Mouse (Mus musculus): ENCODE results near the gene Slc22a17.
A peak's percentile ranks its signal among the peaks of the same experiment; 100 is the strongest.

The Slc22a17 gene

DNA sequence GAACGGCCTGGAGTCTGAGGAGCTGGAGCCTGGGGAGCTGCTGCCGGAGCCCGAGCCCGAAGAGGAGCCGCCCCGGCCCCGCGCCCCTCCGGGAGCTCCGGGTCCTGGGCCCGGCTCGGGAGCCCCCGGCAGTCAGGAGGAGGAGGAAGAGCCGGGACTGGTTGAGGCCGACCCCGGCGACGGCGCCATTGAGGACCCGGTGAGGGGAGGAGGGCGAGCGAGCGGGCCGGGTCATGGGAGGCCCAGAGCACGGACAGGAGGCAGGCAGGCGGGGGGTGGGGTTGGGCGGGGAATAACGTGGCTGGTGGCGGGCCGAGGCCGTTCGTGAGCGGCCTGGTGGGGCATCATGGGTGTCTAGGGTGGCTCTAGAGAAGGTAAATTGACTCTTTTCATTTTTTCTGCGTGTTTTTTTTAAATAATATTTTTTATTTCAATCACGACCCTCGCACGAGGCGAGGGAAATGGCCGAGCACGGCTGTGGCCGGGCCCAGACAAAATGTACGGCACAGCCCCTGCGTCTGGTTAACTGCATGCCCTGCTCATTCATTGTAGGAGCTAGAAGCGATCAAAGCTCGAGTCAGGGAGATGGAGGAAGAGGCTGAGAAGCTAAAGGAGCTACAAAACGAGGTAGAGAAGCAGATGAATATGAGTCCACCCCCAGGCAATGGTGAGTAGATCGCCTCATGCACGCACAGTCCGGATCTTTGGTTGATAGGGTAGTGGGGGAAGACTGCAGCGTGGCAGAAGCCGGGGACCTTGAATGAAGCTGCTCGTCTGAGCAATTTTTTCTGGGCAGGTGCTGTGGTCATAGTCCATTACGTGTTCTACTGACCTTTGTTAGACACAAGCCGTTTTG, 18.4 kb downstream of the Slc22a17 start:
- DNase-seq = peak in 1 of 2 experiments; percentile 20

DNA sequence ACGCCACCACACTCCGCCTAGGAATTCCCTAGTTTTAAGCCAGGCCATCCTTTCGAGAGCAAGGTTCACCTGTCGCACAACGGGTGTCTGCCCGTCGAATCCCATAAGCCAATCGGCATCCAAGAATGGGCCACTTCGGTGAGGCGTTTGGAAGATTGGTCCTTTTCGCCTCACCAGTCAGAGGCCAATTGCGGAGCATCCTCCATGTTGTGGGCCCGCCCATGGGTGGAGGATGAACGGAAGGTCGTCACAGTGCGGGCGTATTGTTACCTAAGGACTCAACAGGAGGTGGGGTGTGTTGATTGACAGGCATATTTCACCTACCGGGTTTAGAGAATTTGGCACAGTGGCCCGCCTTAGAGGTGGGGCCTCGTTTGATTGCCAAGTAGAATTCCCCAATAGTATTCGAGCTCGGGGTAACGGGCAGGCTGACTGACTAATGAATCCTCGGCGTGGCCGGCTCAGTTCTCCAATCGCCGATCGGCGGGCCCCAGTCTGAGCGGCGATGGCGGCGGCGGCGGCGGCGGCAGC, 19.2 kb downstream of the Slc22a17 start:
- DNase-seq = peak; percentile 95 to 97

- no peak for DNase-seq
These were observed 20.7 kb downstream of the Slc22a17 start, which contains the start of gene Pabpn1 for GRCm38 (mm10) chr14:54892200-54892599. TSS of gene Pabpn1 (plus strand) at chr14:54892500.

DNA sequence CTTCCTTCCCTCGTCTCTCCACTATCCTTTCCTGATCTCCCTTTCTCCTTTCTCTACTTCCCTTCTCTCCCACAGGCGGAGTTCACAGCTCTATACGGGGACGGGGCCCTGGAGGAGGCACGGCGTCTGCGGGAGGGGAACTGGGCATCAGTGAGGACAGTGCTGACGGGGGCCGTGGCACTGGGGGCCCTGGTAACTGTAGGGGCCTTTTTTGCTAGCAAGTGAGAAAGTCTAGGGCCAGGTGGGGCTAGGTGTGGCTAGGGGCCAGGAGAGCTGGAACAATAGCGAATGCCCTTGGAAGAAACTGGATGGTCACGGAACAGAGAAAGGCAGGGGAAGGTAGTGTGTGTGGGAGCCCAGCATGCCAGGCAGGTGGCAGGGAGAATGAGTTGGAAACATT, 27.6 kb downstream of the Slc22a17 start:
- DNase-seq = no peak

- DNase-seq = no peak
These were observed 28.8 kb downstream of the Slc22a17 start for GRCm38 (mm10) chr14:54884022-54884712.

- peak; percentile 33 to 42 for DNase-seq
These were observed 29.5 kb downstream of the Slc22a17 start, which contains the start of the genes Bcl2l2 and Gm20521 for GRCm38 (mm10) chr14:54883154-54884021. TSS of gene Bcl2l2 (plus strand) at chr14:54883377. TSS of gene Gm20521 (plus strand) at chr14:54883441.

GRCm38 (mm10) chr14:54877048-54877715, 35.8 kb downstream of the Slc22a17 start, which contains the start of gene Ppp1r3e:
TSS of gene Ppp1r3e (minus strand) at chr14:54877550.
- DNase-seq = peak; percentile 63 to 65

- peak; percentile 76 to 87 for DNase-seq
These were observed 36.3 kb downstream of the Slc22a17 start for GRCm38 (mm10) chr14:54876539-54877047.

DNA sequence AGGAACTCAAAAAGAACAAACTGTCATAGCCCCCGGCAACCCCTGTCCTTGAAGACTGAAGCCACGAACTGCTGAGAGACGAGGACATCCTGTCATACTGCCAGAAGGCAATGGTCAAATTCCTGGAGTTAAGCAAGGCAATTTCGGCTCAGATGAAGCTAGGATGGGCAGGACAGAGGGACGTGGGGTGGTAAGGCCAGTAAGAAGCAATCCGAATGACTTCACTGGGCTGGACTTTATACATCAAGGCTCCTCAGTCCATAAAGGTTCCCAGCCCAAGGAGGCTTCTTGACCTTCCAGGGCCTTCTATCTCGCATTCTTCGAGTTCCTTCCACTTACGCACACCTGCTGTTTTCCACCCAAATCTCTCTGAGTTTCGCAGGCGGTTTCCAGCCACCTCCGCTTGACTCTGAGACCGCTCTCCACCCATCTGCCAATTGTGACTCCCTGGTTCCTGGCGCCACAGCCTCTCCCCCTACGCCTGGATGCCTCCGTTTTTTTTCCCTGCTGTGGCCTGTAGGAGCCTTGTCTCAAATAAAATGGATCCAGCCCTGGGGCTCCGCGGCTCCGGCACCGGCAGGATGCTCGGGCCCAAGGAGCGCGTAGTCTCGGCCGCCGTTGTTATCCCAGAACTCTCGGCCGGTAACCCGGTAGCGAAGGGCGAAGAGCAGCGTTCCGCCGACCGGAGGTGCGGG, 36.9 kb downstream of the Slc22a17 start:
- DNase-seq = no peak

DNA sequence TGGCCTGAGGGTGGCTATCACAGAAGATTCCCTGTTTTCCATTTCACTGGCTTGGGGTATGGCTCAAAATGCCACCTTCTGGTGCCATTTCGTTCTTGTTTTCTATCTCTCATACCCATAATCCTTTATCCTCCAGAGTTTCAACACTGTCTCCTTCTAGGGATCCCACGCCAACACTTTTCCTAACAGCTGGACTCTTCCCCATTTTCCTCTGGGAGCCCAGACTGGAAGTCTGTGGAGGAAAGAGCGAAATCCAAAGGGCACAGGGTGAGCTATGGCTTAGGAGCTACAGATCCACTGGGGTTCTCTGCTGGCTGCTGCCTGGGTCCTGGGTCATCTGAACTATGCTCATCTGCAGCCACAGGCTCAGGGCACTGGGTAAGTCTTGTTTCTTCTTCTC, 38.8 kb downstream of the Slc22a17 start:
- DNase-seq = no peak

GRCm38 (mm10) chr14:54870861-54871260, 42.1 kb downstream of the Slc22a17 start, which contains the start of gene Homez:
TSS of gene Homez (minus strand) at chr14:54870961.
- no peak for DNase-seq

GRCm38 (mm10) chr14:54868026-54868425, 44.9 kb downstream of the Slc22a17 start:
- DNase-seq = no peak

DNA sequence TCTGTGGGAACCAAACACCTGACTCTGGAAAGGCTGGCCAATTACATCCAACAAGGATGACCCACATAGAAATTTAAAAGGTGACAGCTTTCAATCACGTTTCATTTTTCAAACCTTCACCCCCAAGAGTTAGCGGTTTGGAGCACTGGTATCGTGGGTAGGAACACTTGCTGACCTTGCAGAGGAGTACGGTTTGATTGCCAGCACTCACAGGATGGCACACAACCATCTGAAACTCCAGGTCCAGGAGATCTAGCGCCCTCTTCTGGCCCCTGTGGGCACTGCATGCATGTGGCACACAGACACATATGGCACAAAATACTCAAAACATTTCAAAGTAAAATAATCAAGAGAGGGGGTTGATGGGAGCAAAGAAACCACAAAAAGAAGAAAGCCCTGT, 46.0 kb downstream of the Slc22a17 start:
- peak; percentile 42 to 50 for DNase-seq

DNA sequence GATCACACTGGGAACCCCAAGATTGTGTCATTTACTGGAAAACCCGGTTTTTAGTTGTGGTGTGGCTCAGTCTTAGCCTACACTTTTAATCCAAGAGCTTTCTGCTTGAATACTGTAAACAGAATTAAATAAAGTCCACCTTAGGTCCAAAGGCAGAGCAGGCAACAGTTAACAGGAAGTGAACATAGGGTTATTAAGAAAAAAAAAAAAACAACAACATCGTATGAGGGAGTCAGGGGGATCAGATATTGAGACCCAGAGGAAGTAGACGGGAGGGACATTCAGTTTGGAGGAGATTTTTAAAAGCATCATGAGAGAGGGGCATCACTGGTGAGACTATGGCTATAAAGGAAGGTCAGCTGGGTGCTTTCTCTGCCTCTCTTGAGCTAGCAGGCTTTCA, 46.7 kb downstream of the Slc22a17 start:
- DNase-seq = no peak

GRCm38 (mm10) chr14:54865626-54866025, 47.3 kb downstream of the Slc22a17 start:
- DNase-seq = no peak

- DNase-seq = peak in 1 of 2 experiments; percentile 23
These were observed 48.5 kb downstream of the Slc22a17 start for GRCm38 (mm10) chr14:54864313-54865036.

- peak; percentile 80 to 84 for DNase-seq
These were observed 49.2 kb downstream of the Slc22a17 start for GRCm38 (mm10) chr14:54863501-54864312.

DNA sequence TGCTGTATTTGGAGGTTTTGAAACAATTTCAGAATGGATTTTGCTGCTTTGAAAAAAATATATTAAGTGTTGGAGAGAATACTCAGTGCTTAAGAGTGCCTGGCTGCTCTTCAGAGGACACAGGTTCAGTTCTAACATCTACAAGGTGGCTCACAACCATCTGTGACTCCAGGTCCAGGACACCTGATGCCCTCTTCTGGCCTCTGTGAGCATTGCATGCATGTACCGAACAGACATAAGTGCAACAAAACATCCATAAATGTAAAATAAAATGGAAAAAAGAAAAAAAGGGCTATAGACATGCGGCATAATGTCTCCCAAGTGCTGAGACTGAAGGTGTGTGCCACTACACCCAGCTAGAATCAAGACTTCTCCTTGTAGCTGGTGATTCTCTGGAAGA, 52.4 kb downstream of the Slc22a17 start:
- DNase-seq = peak; percentile 54 to 64

GRCm38 (mm10) chr14:54857891-54858290, 55.0 kb downstream of the Slc22a17 start:
- DNase-seq = no peak
